Mouse (Mus musculus): ENCODE results near the gene Dusp19. TPM values are rescaled to one million over a fixed set of nuclear protein-coding genes. Genes with fewer than 3 reads are reported as not detected.

Gene Dusp19
- polyA plus RNA-seq, 1 experiment from 2014 or later, result 16.5 TPM

- H3K27ac ChIP-seq (ENCODE audit: low read length), result no peak overlapping the region
- H3K9ac ChIP-seq (replicated peaks; ENCODE audit: low read depth, low read length), result no peak overlapping the region
- WGBS, result 67% methylated on average over 3 of the region's 3 CpGs
- peaks cover 7% of the 10 kb centered on the region for H3K4me1 ChIP-seq (replicated peaks; ENCODE audit: control insufficient read depth, insufficient read depth, low read length)
- peaks cover 4% of the 10 kb centered on the region; the same call in 1 of the 2 replicates for H3K9me3 ChIP-seq (ENCODE audit: control insufficient read depth, low read length)
- H3K4me3 ChIP-seq (replicated peaks; ENCODE audit: low read length), result no peak overlapping the region
- H3K4me2 ChIP-seq (ENCODE audit: low read length), result no peak overlapping the region
- H3K36me3 ChIP-seq (ENCODE audit: control insufficient read depth, insufficient read depth), result peaks cover 5% of the 10 kb centered on the region
- ATAC-seq, result no peak
- H3K27me3 ChIP-seq (replicated peaks; ENCODE audit: control insufficient read depth, insufficient read depth, low read length), result no peaks in the 10 kb centered on the region
These were observed 5.1 kb downstream of the Dusp19 start for GRCm38 (mm10) chr2:80621921-80622320.

GRCm38 (mm10) chr2:80624523-80624922 is 7.7 kb downstream of the Dusp19 start:
- no peak for ATAC-seq
- H3K27ac ChIP-seq (ENCODE audit: low read length), result no peak overlapping the region
- H3K4me1 ChIP-seq (replicated peaks; ENCODE audit: control insufficient read depth, insufficient read depth, low read length), result no peaks in the 10 kb centered on the region
- H3K9me3 ChIP-seq (ENCODE audit: control insufficient read depth, low read length), result peaks cover 4% of the 10 kb centered on the region; the same call in 1 of the 2 replicates
- H3K4me2 ChIP-seq (ENCODE audit: low read length), result no peak overlapping the region
- no peak overlapping the region for H3K9ac ChIP-seq (replicated peaks; ENCODE audit: low read depth, low read length)
- H3K27me3 ChIP-seq (replicated peaks; ENCODE audit: control insufficient read depth, insufficient read depth, low read length), result no peaks in the 10 kb centered on the region
- H3K4me3 ChIP-seq (replicated peaks; ENCODE audit: low read length), result no peak overlapping the region
- H3K36me3 ChIP-seq (ENCODE audit: control insufficient read depth, insufficient read depth), result peaks cover 6% of the 10 kb centered on the region
- 86% methylated on average over 4 of the region's 4 CpGs for WGBS

GRCm38 (mm10) chr2:80632336-80633026 is 15.6 kb downstream of the Dusp19 start:
- Histone ChIP-seq H3K4me1 (replicated peaks; ENCODE audit: control insufficient read depth, insufficient read depth, low read length) (no peaks in the 10 kb centered on the region), H3K27me3 (replicated peaks; ENCODE audit: control insufficient read depth, insufficient read depth, low read length) (no peaks in the 10 kb centered on the region), H3K4me3 (replicated peaks; ENCODE audit: low read length) (no peak overlapping the region), H3K9ac (replicated peaks; ENCODE audit: low read depth, low read length) (no peak overlapping the region), H3K4me2 (ENCODE audit: low read length) (no peak overlapping the region), H3K27ac (ENCODE audit: low read length) (no peak overlapping the region), H3K9me3 (ENCODE audit: control insufficient read depth, low read length) (no peaks in the 10 kb centered on the region), H3K36me3 (ENCODE audit: control insufficient read depth, insufficient read depth) (no peaks in the 10 kb centered on the region)
- WGBS, result 91% methylated on average over 13 of the region's 13 CpGs
- ATAC-seq, result no peak

GRCm38 (mm10) chr2:80638364-80639241 is 21.8 kb downstream of the Dusp19 start:
- peaks cover 5% of the 10 kb centered on the region for H3K4me1 ChIP-seq (replicated peaks; ENCODE audit: control insufficient read depth, insufficient read depth, low read length)
- ATAC-seq, result peak; percentile 99
- H3K9ac ChIP-seq (replicated peaks; ENCODE audit: low read depth, low read length), result peak overlapping the region; percentile 73
- WGBS, result 0% methylated on average over 45 of the region's 45 CpGs
- peaks cover 6% of the 10 kb centered on the region for H3K36me3 ChIP-seq (ENCODE audit: control insufficient read depth, insufficient read depth)
- H3K4me2 ChIP-seq (ENCODE audit: low read length), result peak overlapping the region; percentile 72
- peak overlapping the region; percentile 78 for H3K4me3 ChIP-seq (replicated peaks; ENCODE audit: low read length)
- H3K9me3 ChIP-seq (ENCODE audit: control insufficient read depth, low read length), result no peaks in the 10 kb centered on the region
- peak overlapping the region; percentile 66 for H3K27ac ChIP-seq (ENCODE audit: low read length)
- H3K27me3 ChIP-seq (replicated peaks; ENCODE audit: control insufficient read depth, insufficient read depth, low read length), result no peaks in the 10 kb centered on the region

DNA sequence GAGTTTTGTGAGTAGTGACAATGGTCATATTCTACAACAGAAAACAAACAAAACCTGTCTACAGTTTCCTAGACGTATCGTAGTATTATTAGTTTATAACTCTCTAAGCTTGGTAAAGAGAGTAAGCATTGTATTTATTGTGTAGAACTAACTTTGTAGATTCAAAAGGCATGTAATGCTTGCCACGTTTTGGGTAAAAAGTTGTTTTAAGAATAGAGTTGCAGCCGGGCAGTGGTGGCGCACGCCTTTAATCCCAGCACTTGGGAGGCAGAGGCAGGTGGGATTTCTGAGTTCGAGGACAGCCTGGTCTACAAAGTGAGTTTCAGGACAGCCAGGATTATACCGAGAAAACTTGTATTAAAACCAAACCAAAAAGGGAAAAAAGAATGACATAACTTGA is 22.6 kb downstream of the Dusp19 start:
- no peak for ATAC-seq
- peak overlapping the region; percentile 73 for H3K9ac ChIP-seq (replicated peaks; ENCODE audit: low read depth, low read length)

GRCm38 (mm10) chr2:80639864-80640263 is 23.0 kb downstream of the Dusp19 start:
- 58% methylated on average over 3 of the region's 3 CpGs for WGBS
- peaks cover 5% of the 10 kb centered on the region for H3K4me1 ChIP-seq (replicated peaks; ENCODE audit: control insufficient read depth, insufficient read depth, low read length)
- H3K4me3 ChIP-seq (replicated peaks; ENCODE audit: low read length), result no peak overlapping the region
- no peak overlapping the region for H3K9ac ChIP-seq (replicated peaks; ENCODE audit: low read depth, low read length)
- H3K27ac ChIP-seq (ENCODE audit: low read length), result no peak overlapping the region
- ATAC-seq, result no peak
- H3K9me3 ChIP-seq (ENCODE audit: control insufficient read depth, low read length), result no peaks in the 10 kb centered on the region
- no peaks in the 10 kb centered on the region for H3K27me3 ChIP-seq (replicated peaks; ENCODE audit: control insufficient read depth, insufficient read depth, low read length)
- peaks cover 8% of the 10 kb centered on the region for H3K36me3 ChIP-seq (ENCODE audit: control insufficient read depth, insufficient read depth)
- H3K4me2 ChIP-seq (ENCODE audit: low read length), result peak overlapping the region; percentile 23; the same call in 1 of the 2 replicates

More for the DNA sequence above, 22.6 kb downstream of the Dusp19 start:
- Histone ChIP-seq H3K27ac (ENCODE audit: low read length) (no peak overlapping the region), H3K36me3 (ENCODE audit: control insufficient read depth, insufficient read depth) (peaks cover 8% of the 10 kb centered on the region), H3K4me2 (ENCODE audit: low read length) (peak overlapping the region; percentile 72), H3K9me3 (ENCODE audit: control insufficient read depth, low read length) (no peaks in the 10 kb centered on the region), H3K27me3 (replicated peaks; ENCODE audit: control insufficient read depth, insufficient read depth, low read length) (no peaks in the 10 kb centered on the region), H3K4me1 (replicated peaks; ENCODE audit: control insufficient read depth, insufficient read depth, low read length) (peaks cover 5% of the 10 kb centered on the region), H3K4me3 (replicated peaks; ENCODE audit: low read length) (peak overlapping the region; percentile 78)
- 12% methylated on average over 8 of the region's 8 CpGs for WGBS

GRCm38 (mm10) chr2:80661414-80661813 is 44.6 kb downstream of the Dusp19 start:
- Histone ChIP-seq H3K4me2 (ENCODE audit: low read length) (no peak overlapping the region), H3K9ac (replicated peaks; ENCODE audit: low read depth, low read length) (no peak overlapping the region), H3K27me3 (replicated peaks; ENCODE audit: control insufficient read depth, insufficient read depth, low read length) (no peaks in the 10 kb centered on the region), H3K9me3 (ENCODE audit: control insufficient read depth, low read length) (no peaks in the 10 kb centered on the region), H3K27ac (ENCODE audit: low read length) (no peak overlapping the region), H3K36me3 (ENCODE audit: control insufficient read depth, insufficient read depth) (peaks cover 7% of the 10 kb centered on the region; the same call in 1 of the 2 replicates), H3K4me1 (replicated peaks; ENCODE audit: control insufficient read depth, insufficient read depth, low read length) (no peaks in the 10 kb centered on the region), H3K4me3 (replicated peaks; ENCODE audit: low read length) (no peak overlapping the region)
- no peak for ATAC-seq

DNA sequence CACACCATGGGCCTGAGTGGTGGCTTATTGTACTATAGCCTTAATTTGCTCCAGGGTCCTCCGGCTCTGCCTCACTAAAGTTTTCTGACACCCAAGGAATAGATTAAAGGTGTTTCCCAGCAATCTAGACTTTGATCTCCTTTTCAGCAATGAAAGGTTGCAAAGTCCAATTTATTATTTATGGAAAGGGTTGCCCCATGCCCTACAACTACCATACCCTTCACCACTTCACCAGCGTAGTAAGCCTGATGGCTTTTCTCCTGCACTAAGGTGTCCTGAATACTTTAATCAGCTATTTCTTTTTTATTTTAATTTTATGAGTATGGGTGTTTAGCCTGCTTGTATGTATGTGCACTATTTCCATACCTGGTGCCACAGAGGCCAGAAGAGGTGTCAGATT is 45.8 kb downstream of the Dusp19 start:
- 96% methylated on average over 2 of the region's 2 CpGs for WGBS
- Histone ChIP-seq H3K27ac (ENCODE audit: low read length) (no peak overlapping the region), H3K4me2 (ENCODE audit: low read length) (no peak overlapping the region), H3K4me1 (replicated peaks; ENCODE audit: control insufficient read depth, insufficient read depth, low read length) (no peaks in the 10 kb centered on the region), H3K9ac (replicated peaks; ENCODE audit: low read depth, low read length) (no peak overlapping the region), H3K27me3 (replicated peaks; ENCODE audit: control insufficient read depth, insufficient read depth, low read length) (no peaks in the 10 kb centered on the region), H3K36me3 (ENCODE audit: control insufficient read depth, insufficient read depth) (peaks cover 8% of the 10 kb centered on the region), H3K4me3 (replicated peaks; ENCODE audit: low read length) (no peak overlapping the region), H3K9me3 (ENCODE audit: control insufficient read depth, low read length) (no peaks in the 10 kb centered on the region)
- no peak for ATAC-seq

GRCm38 (mm10) chr2:80667396-80667964 is 50.6 kb downstream of the Dusp19 start:
- ATAC-seq, result peak; percentile 78
- peaks cover 5% of the 10 kb centered on the region; the same call in 1 of the 2 replicates for H3K36me3 ChIP-seq (ENCODE audit: control insufficient read depth, insufficient read depth)
- WGBS, result 48% methylated on average over 5 of the region's 5 CpGs
- no peak overlapping the region for H3K27ac ChIP-seq (ENCODE audit: low read length)
- no peaks in the 10 kb centered on the region for H3K9me3 ChIP-seq (ENCODE audit: control insufficient read depth, low read length)
- H3K4me1 ChIP-seq (replicated peaks; ENCODE audit: control insufficient read depth, insufficient read depth, low read length), result no peaks in the 10 kb centered on the region
- H3K4me3 ChIP-seq (replicated peaks; ENCODE audit: low read length), result no peak overlapping the region
- no peak overlapping the region for H3K9ac ChIP-seq (replicated peaks; ENCODE audit: low read depth, low read length)
- no peaks in the 10 kb centered on the region for H3K27me3 ChIP-seq (replicated peaks; ENCODE audit: control insufficient read depth, insufficient read depth, low read length)
- no peak overlapping the region for H3K4me2 ChIP-seq (ENCODE audit: low read length)

All from forebrain, embryonic 16.5 days (tissue).